Mouse (Mus musculus): ENCODE measurements around the gene Map1b.

The Map1b gene

DNA sequence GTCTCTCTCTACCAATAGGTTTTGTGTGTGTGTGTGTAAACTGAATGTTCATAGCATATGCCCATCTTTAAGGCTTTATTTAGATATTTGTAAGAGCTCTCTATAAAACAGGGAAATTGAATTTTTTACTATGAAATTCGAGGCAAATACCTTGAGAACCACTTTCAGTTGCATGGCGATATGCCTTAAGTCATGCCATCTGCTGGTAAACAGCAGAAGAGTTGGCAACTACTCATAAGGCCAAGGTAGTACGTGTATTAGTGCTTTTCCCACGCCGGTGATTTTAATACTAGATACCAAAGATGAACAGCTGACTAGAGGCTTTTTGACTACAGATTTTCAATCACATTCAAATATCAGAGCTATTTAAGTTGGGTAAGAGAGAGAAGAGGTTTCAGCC is 27.2 kb downstream of the Map1b start:
- DNase-seq (ENCODE audit: low spot score), result no peak

DNA sequence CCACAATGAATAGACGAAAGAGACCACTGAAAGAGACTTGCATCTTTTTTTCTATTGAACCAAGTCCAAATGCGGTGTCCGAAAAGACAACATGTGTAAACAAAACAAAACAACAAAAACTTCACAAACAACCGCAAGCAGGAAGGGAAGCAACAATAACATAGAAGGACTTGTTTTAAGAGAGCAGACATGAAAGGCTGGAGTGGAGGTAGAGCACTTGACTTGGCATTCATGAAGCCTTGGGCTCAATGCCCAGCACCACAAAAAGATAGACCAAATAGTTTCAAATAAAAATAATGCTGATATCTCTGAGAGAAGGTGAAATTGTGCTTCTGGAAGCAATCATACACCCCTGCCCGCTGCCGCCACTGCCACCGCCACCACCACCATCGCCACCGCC is 30.5 kb downstream of the Map1b start:
- DNase-seq (ENCODE audit: low spot score), result no peak

DNA sequence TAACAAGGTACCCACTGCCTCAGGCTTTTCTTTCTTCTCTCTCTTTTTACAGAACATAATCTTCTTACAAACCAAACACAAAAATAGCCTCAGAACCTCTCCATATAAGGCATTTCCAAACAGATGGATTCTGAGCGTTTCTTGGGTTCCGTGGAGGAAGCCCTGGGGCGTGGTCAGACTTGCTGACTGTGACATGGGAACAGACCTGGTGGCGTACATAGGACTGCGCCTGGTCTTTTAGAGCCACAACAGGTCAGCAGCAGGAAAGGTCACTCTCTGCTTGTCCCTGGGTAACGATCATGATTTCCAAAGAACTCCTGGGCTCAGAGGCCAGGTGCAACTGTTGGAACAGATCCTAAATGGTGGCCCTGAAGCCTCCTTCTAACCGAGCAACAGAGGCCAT is 31.0 kb downstream of the Map1b start:
- no peak for DNase-seq (ENCODE audit: low spot score)

DNA sequence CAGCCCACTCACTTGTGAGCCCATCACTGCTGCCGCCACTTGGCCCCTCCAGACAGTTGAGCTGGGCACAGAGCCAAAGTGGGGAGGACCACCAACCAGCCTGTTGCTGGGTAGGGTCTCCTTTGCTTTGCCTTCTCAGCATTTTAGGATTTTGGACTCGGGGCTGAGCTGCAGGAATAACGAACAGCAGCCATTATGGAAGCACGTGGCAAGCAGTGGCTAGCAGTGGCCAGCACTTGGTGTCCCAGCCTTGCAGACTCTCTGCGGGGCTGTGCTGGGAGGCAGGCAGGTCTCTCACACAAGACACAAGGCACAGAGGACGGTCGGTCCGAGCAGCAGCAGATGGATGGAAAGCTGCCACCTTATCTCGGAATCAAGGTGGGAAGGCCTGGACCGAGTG is 31.4 kb downstream of the Map1b start:
- no peak for DNase-seq (ENCODE audit: low spot score)

DNA sequence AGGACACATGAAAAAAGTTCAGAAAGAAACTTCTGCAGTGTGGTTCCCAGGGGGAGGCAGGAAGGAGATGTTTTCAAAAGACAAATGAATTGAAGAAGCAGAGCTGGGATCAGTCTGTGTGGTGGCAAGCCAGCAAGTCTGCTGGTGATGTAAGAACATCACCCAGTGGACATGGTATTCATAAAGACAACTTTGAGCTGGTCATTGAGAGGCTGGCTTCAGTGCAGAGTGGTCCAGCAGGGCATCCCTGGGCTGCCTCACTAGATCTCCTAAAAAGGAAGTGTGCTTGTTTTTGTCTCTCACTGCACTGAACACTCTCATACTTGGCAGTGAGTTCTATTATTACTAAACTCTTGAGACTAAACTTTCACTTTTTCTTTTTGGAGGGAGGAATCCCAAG is 32.9 kb downstream of the Map1b start:
- DNase-seq (ENCODE audit: low spot score), result no peak

DNA sequence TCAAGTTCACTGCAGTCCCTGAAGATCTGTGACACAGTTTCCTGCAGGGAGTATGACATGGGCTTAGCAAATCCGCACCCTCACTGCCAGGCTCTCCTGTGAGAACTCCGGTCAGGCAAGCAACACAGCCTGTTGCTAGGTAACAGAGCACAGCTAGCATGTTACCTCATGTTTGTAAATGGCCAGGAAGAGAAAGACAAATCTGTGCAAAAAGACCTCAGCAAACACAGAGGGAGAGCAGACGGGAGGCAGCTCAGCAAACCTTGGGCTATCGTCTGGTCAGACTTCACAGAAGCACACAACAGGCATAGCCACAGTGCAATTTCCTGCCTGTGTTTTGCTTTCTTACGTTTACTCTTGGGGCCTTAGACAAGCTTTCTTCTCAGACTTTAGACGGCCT is 40.9 kb downstream of the Map1b start:
- DNase-seq (ENCODE audit: low spot score), result no peak

DNA sequence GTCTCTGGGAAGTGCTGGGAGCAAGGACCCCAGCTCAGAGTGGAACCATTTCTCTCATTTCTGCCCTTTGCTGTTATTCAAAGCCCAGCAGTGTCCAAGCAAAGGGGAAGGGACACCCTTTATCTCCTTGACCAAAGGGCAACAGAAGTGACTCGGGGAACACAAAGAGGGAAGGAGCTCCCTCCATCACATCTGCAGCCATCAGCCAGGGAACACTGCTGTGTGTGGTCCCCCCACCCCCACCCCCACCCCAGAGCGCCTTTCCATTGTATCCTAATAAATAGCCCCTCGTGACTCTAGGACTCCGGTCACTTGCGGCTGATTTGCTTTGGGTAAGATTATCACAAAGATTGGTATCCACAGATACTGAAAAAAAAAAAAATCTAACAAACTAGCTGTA is 41.3 kb downstream of the Map1b start:
- no peak for DNase-seq (ENCODE audit: low spot score)

DNA sequence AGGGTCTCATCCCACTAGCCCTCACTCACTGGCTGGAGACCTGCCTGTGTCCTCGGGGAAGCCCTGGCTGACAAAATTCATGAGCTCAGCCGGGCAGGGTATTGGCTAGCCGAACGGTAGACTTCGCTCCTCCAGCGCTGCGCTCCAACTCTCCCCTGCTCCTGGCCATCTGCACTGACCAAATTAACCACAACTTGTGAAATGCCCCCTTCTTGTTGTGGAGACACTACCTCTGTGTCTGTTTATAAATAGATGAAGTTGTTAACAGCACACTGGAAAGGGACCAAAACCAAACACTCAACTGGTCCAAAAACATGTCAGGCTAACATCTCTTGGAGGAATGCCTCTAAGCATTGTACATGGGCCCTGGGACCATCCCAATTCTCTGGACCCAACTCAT is 42.2 kb downstream of the Map1b start:
- no peak for DNase-seq (ENCODE audit: low spot score)

DNA sequence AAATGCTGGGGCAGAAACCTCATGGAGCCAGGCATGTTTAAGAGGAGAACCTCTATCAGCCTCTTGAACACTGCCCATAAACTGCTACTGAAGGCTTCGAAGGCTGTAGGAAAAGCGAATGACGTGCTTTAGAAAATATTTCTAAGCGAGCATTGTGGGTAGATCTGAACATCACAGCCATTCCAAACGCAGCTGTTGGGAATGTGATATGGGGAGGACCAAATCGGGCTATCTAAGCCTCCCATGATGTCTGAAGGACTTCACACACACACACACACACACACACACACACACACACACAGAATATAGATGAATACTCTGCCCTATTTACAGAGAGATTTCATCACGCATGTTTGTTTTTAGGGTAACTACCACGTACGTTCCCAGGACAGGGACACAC is 44.3 kb downstream of the Map1b start:
- DNase-seq (ENCODE audit: low spot score), result no peak

DNA sequence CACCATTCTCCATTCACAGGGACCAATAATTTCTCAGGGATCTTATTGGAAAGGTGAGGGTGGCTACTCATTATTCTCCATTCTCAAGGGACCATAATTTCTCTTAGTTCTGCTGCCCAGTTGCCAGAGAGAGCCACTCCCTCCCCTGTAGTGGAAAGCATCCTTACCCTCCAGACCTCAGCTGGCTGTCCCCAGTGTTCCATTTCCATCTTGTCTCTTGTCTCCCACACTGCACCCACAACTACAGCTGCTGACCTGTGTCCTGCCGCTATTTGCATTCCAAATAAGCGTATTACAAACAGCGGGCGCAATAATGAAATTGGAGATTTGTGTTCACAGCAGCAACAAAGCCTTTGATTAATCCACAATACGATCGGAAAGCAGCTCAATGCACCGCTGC is 46.3 kb downstream of the Map1b start:
- DNase-seq (ENCODE audit: low spot score), result no peak

DNA sequence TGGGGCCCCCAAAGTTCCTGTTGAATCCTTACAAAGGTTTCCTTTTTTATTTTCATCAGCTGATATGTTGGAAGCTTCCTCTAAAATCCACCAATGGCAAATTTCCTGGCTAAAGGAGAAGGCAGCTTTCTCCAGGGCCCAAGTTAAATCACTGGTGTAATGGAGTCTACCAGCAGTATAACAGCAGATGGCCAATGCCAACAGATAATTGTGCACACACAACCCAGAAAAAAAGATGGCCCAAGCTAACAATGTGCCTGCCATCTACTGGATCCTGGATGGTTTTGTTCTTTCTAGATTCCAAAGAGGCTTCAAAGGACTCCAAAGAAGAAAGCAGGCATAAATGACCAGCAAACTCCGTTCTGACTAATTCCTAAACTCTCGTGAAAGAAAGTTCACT is 48.1 kb downstream of the Map1b start:
- DNase-seq (ENCODE audit: low spot score), result no peak

DNA sequence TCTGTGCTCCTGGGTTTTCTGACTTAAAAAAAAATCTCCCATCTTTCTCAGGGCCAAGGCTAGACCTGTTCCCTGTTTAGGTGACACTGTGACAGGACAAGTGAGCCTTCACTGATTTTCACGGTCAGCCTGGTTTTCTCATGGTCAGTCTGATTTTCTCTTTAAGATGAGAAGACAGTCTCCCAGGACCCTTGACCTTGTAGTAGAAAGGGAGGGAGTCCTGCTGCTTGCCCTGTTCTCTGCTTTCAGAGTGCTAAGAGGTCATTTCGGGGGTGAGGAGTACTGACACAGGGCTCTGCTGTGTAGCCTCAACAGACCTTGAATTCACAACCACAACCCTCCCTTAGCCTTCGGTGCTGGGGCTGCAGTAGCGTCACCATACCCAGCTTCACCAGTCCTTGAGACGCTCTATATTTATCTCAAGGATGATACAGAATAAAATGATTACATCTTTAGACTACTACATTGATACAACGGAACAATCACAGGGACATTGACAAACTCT is 49.5 kb downstream of the Map1b start:
- no peak for DNase-seq (ENCODE audit: low spot score)

DNA sequence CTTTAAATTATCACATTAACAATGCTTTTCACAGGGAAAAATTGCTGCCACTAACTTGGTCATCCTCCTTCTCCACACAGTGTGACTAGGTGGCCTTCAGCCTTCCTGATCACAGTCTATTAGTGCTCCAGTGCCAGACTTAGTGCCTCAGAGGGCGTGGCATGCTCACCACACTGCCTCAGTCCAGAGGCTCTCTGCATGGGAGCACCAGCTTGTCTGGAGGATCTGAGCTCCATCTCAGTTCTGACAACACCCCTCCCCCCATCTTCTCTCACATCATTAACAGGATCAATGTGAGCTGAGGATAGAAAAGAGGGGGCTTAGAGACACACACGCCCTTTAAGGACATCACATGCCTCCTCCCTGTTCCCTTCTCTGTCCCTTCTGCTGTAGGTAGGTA is 50.3 kb downstream of the Map1b start:
- DNase-seq (ENCODE audit: low spot score), result no peak

DNA sequence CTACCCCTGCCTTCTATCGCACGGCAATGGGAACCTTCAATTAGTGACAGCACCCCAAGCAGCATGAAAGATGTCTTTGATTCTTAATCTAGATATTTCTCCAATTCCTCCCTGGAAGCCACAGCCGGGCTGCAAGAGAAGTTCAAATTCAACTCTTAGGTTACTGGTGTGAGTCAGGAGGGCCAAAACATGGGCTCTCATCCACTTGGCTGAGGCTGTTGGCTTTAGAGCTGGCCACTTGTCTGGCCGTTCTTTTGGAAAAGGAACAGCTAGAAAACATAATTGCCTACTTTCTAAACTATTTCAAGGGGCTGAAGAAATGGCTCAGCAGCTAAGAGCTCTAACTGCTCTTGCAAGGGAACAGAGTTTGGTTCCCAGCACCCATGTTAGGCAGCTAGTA is 51.8 kb downstream of the Map1b start:
- no peak for DNase-seq (ENCODE audit: low spot score)

DNA sequence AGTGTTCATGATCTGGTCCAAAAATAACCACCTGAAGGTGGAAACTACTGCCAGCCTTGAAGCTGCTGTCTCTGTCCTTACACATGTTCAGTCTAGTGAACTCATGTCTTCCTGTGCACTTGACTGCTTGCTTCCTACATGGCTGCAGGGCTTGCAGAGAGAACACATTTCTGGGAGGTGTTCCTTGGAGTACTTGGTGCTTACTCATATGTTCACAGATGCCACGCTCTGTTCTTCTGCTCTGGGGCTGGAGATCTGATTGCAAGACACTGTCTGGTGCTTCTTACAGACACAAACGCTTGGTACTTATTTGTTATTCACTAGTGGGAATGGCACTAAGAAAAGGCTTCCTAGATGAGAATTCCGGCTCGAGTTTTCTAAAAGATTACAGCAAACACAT is 54.5 kb downstream of the Map1b start:
- DNase-seq (ENCODE audit: low spot score), result no peak

DNA sequence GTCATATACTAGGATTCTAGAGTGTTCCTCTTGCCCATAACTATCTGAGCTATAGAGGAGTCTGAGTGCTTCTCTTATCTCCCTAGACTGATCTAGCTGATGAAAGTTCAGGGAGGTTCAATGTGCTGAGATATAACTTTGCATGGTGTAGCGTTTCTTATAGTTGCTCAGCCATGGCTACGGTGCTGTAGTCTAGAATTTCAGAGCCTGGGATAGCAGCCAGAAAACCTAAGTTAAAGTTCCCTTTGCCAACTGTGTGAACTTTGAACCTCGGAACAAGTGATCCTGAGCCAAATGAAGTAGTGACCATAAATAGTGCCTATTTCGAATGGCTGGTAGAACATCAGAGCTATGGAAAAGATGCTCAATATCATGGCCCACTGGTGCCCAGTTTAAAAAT is 56.7 kb downstream of the Map1b start:
- no peak for DNase-seq (ENCODE audit: low spot score)

DNA sequence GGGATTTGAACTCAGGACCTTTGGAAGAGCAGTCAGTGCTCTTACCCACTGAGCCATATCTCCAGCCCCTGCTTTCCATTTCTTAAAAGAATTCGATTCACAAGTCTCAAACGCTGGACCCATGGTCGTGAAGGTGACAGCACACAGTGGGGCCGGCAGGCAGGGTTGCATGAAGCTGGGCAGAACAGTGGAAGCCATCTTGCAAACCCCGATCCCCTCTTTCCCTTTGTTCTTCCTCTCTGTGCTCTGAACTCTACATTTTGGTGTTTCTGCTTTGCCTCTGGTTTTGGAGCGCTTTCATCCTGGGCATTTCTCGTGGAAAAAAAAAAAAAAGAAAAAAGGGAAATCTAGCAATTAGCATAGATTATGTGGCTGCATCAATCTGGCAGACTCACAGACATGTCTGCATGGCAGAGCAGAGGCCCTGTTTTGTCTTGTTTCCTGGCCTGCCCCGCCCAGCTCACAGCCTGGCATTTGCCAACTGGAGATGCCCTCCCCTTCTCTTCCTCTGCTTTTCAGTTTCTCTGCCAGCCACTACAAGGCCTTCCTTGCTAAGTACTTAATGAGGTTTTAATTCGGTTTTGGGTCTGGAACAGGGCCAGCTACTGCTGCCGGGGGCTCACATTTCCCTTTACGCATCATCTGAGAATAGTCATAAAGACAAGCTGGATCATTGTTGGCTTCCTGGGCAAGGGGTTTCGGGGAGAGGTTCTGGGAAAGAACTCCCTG is 57.5 kb downstream of the Map1b start:
- DNase-seq (ENCODE audit: low spot score), result no peak

DNA sequence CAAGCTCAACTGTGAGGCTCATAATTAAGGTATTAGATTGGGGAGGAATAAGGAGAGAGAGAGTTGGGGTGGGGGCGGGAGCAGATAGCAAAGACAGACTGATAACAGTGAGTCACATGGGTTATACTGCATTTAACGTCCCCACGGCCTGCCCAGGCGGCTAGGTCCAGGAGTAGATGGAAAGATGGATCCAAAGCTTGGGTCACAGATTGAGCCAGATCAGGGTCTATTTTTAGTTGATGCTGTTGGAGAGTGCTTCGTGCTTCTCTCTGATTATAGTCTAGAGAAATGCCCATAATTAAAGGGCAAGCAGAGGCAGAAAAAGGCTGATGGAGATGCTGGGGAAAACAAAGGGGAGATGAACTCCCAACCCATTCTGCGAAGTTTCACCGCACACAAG is 61.4 kb downstream of the Map1b start:
- no peak for DNase-seq (ENCODE audit: low spot score)

DNA sequence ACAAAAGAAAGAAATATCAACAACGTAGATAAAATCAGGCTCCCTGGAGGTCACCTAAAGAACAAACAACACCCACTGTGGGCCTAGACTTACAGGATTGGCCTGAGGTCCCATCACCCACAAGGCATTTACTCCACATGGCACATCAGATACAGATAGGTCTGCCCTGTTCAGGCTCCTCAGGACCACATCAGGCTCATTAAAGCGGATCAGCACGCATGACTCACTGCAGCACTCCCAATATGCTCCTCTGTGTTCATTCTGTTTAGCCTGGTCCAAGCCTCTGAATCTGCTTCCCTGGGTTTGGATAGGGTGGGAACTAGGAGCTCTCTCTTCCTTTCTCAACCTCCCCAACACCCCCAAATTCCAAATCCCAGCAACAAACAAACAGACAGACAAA is 63.9 kb downstream of the Map1b start:
- DNase-seq (ENCODE audit: low spot score), result no peak

DNA sequence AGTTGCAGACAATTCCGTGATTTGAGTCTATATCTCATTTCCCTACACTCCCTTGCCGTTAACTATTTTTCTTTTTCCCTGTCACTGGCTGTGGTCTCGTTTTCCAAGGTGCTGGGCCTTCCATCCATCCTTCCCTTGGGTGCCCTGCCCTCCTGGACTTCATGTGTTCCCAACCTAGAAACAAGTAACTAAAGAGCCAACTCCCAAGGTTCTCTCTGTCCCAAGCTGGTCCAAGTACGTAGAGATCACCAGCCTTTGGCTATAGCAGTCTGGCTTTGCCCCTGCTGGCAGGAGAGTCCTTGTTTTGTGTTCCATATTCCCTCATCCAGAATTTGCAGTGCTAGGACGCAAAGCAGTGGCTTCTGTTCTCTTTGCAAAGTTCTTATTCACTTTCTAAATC is 65.1 kb downstream of the Map1b start:
- no peak for DNase-seq (ENCODE audit: low spot score)

DNA sequence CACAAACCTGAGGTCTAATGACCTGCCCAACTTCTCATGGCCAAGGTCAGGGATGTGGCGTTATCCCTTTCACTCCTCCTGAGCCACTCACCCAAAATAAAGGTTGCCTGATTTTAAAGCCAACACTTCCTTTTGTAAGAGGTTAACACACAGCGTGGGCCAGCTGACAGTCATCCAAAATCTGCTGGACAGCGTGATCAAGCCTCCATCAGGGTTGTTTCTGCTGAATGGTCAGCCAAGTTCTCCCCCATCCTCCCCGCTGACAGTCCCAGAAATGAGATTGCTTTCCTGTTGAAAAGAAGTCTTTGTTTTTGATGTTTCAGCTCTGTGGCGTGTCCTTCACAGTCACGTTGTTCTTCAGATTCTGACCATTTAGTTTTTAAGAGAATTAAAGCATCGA is 65.6 kb downstream of the Map1b start:
- no peak for DNase-seq (ENCODE audit: low spot score)

DNA sequence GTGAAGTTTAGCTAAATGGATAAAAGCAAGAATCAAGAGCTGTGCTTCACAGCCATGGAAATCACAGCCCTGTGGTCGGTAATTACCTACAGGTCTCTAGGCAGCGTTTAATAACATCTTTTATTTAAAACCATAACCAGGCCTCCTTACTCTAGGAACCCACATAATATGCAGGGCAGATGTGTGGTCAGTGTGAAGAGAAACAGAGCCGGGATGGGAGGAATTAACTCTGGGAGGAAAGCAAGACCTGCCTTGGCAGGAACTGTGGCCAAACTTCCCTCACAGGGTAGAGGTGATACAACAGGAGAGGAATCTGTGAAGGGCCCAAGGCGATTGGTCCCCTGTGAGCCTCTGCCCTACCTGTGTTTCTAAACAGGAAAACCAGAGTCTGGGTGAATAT is 66.8 kb downstream of the Map1b start:
- DNase-seq (ENCODE audit: low spot score), result no peak

DNA sequence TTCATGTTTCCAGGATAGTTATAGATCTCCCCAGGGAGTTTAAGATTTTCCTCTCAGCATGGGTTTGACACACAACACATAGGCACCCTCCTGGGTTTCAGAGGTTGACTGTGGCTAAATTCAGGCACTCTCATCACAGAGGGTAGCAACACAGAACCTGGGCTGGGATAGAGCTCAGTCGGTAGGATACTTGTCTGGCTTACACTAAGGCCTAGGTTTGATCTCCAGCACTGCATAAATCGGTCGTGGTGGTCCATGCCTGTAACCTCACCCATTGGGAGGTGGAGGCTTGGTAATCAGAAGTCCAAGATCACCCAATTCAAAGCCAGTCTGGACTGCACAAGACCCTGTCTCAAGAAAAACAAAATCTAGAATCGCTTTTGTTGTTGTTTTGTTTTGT is 68.1 kb downstream of the Map1b start:
- no peak for DNase-seq (ENCODE audit: low spot score)

DNA sequence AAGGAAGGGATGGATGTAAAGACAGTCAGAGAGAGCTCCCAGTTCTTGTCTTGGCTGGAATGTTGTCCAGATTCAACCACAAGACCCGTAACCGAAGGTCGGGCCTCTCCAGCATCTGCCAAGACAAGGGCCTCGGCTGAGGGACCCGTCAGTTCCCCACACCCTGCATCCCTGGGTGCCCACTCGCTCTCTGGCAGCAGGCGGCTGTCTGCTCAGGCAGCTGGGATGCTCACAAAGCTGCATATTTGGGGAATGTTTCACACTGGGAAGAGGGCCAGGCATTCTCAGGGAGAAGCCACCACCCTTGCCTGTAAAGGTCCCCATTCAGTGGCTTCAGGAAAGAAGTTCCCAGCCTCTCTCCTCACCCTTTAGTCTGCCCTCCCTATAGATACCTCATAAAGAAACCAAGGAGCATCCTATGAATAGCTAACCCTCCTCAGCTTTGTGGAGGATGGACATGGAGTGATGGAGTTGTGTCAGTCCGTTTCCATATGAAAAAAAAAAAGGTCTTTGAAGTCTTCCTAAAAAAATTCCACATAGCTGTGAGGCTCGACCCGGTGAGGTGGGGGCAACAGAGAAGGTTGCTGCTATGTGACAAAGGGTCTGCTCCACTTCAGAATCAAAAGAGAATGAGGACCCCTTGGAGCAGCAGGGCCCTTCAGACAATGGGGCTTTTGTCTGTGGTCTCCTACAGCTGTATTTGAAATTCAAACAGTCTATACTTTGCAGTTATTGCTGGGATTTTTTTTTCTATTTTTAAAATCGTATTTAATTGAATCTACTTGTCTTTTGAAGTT is 68.7 kb downstream of the Map1b start:
- no peak for DNase-seq (ENCODE audit: low spot score)

Measured in urinary bladder, postnatal 10 days (tissue).